ENCODE assay signal across 11 mouse cellular contexts in the genomic region with DNA sequence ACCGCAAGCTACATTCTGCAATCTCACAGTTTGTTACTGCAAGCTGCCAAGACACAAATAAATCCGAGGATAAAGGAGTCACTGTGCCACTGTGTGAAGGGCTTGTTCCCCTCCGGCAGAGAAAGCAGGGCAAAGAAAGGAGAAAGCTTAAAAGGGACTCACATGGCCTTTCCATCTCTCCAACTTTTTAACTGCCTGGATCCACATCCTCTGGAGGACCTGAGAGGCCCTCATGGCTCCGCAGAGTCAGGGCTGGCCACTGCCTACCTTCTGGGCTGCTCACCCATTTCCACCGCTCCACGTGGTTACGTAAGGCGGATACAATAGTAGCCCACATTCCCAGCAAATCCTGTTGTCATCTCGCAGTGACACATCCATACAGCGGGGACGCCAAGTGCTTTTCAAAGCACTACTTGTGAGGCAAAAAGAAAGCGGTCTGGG.
DNase-seq lines count a peak whose midpoint lies in the region; ATAC-seq lines count a peak whose summit lies in the region.
"Had no signal": no experiment of that assay in that cellular context is flagged by ENCODE, and none has a peak within 500 bp of the region (broad histone marks: within the 10 kb centered on the region; RNA-seq: fewer than 3 reads in every experiment).

No protein-coding gene starts in this region.

- H3K9me3 ChIP-seq in forebrain, embryonic 12.5 days = peaks cover 2% of the 10 kb centered on the region; the same call in 1 of the 2 replicates

- peaks cover 7% of the 10 kb centered on the region for H3K36me3 ChIP-seq in forebrain, embryonic 12.5 days (replicated peaks)

- ATAC-seq in forebrain, embryonic 12.5 days (ENCODE audit: low FRiP score) = peak; percentile 44; the same call in 1 of the 2 replicates
- ATAC-seq: Patski had no signal

- no peak overlapping the region for H3K4me3 ChIP-seq in forebrain, embryonic 12.5 days (replicated peaks)
- H3K4me3 ChIP-seq: limb, embryonic 13.5 days; megakaryocyte, embryonic 14.5 days had no signal

- H3K27me3 ChIP-seq in forebrain, embryonic 12.5 days = no peaks in the 10 kb centered on the region
- H3K27me3 ChIP-seq: limb, embryonic 13.5 days; megakaryocyte, embryonic 14.5 days; Patski had no signal

- H3K9ac ChIP-seq in forebrain, embryonic 12.5 days = no peak overlapping the region

- DNase-seq in frontal cortex, postnatal 25 days (ENCODE audit: low spot score in 2 of 2) = peak; percentile 19 to 46
- DNase-seq in left cerebral cortex, adult 9 months (ENCODE audit: low spot score in 2 of 2) = peak; percentile 32 to 65
- DNase-seq in right cerebral cortex, postnatal 10 days (ENCODE audit: low spot score in 2 of 2) = peak; percentile 74 to 79
- no peak for DNase-seq in thymus, adult 18-20 months
- no peak for DNase-seq in gastrocnemius, adult 18-20 months (ENCODE audit: low spot score)
- no peak for DNase-seq in lung, adult 18-20 months
- DNase-seq: heart, adult 18-20 months had no signal

- H3K4me1 ChIP-seq in forebrain, embryonic 12.5 days = peaks cover 19% of the 10 kb centered on the region

- H3K4me2 ChIP-seq in forebrain, embryonic 12.5 days = peak overlapping the region; percentile 13; the same call in 1 of the 2 replicates
- H3K4me2 ChIP-seq: limb, embryonic 13.5 days had no signal

- peak overlapping the region; percentile 59 for H3K27ac ChIP-seq in forebrain, embryonic 12.5 days
- H3K27ac ChIP-seq: limb, embryonic 13.5 days had no signal

- 48% methylated on average over 12 of the region's 12 CpGs for WGBS in forebrain, embryonic 12.5 days

Comparison
In these comparisons a context has a peak if more than half of its experiments do, and no peak if none do; other contexts are left out.
1. DNase-seq: peak in frontal cortex, postnatal 25 days (2 of 2), left cerebral cortex, adult 9 months (2 of 2) and right cerebral cortex, postnatal 10 days (2 of 2); none in thymus, adult 18-20 months (0 of 2), gastrocnemius, adult 18-20 months (single experiment) and lung, adult 18-20 months (0 of 2).